Mouse (Mus musculus) stomach, embryonic 16.5 days (tissue): ENCODE data around the gene Ccnb1ip1. TPM values are rescaled to one million over a fixed set of nuclear protein-coding genes. Genes with fewer than 3 reads are reported as not detected.
A peak's percentile ranks its signal among the peaks of the same experiment; 100 is the strongest.
"Not testable (repeated sequence)": the region's sequence is repeated elsewhere in the genome, so short reads cannot be mapped to it uniquely, and the experiment has no call there.

Source experiments
- ATAC-seq: fragments of 200-750 bp; cut with Nextera tagmentation; 2 replicates; pipeline ENCODE4 v1.8.0; 2017; ENCODE audit warnings: moderate number of reproducible peaks, moderate TSS enrichment; ENCODE audit not compliant: insufficient read depth, low FRiP score
- H3K27ac ChIP-seq: fragments of 300-500 bp; sonication (generic); 2 replicates; pipeline ENCODE4 v1.5.1; 2014; ENCODE audit warnings: low read length
- H3K27me3 ChIP-seq: fragments of 300-500 bp; sonication (generic); 2 replicates; pipeline ENCODE4 v1.6.1; 2014; ENCODE audit warnings: low read length, control low read depth, mixed read lengths; ENCODE audit not compliant: control insufficient read depth, insufficient read depth
- H3K36me3 ChIP-seq: fragments of 300-500 bp; sonication (generic); 2 replicates; pipeline ENCODE4 v1.6.1; 2014; ENCODE audit warnings: low read length; ENCODE audit not compliant: control insufficient read depth, insufficient read depth
- H3K4me1 ChIP-seq: fragments of 300-500 bp; sonication (generic); 2 replicates; pipeline ENCODE4 v1.6.1; 2014; ENCODE audit warnings: low read length, control low read depth, mixed read lengths; ENCODE audit not compliant: control insufficient read depth, insufficient read depth
- H3K4me2 ChIP-seq: fragments of 300-500 bp; sonication (generic); 2 replicates; pipeline ENCODE4 v1.6.1; 2014; ENCODE audit warnings: low read depth, low read length, mixed read lengths
- H3K4me3 ChIP-seq: fragments of 300-500 bp; sonication (generic); replicated peaks from 2 replicates; pipeline ENCODE4 v1.5.1; 2014; ENCODE audit warnings: mild to moderate bottlenecking, low read length
- H3K9ac ChIP-seq: fragments of 300-500 bp; sonication (generic); 2 replicates; pipeline ENCODE4 v1.6.1; 2014; ENCODE audit warnings: low read length
- H3K9me3 ChIP-seq: fragments of 300-500 bp; sonication (generic); replicated peaks from 2 replicates; pipeline ENCODE4 v1.6.1; 2016; ENCODE audit warnings: low read length, control low read depth; ENCODE audit not compliant: control insufficient read depth
- WGBS: fragments of 180-500 bp; shearing (Covaris S2); extraction: QIAGEN DNeasy Blood & Tissue Kit; methylation state at CpG from one replicate; pipeline ENCODE4 v1.1.7; 2014; 5-methylcytosine and 5-hydroxymethylcytosine counted together
- polyA plus RNA-seq: library from polyadenylated mRNA; unstranded; fragments of >200 nt; fragmentation: Nextera tagmentation; extraction: Ambion mirVana; gene quantifications from 2 replicates; pipeline ENCODE4 v1.2.1, GENCODE M21; 2015

The Ccnb1ip1 gene
- polyA plus RNA-seq, 1 experiment from 2014 or later = not detected

GRCm38 (mm10) chr14:50813060-50813459 is 5.5 kb upstream of the Ccnb1ip1 start:
- Histone ChIP-seq H3K9ac (no peak overlapping the region), H3K36me3 (peaks cover 19% of the 10 kb centered on the region), H3K27me3 (no peaks in the 10 kb centered on the region), H3K4me3 (no peak overlapping the region), H3K4me2 (no peak overlapping the region), H3K27ac (peak overlapping the region; percentile 27; the same call in 1 of the 2 replicates), H3K9me3 (no peaks in the 10 kb centered on the region), H3K4me1 (peaks cover 3% of the 10 kb centered on the region)
- ATAC-seq = no peak
- WGBS = 80% methylated on average over 2 of the region's 2 CpGs

GRCm38 (mm10) chr14:50806469-50806868 is 1.1 kb downstream of the Ccnb1ip1 start:
- ATAC-seq, H3K4me3 ChIP-seq, H3K36me3 ChIP-seq, H3K4me1 ChIP-seq, H3K27ac ChIP-seq, H3K27me3 ChIP-seq, H3K9ac ChIP-seq, H3K9me3 ChIP-seq: not testable (repeated sequence)
- WGBS = 89% methylated on average over 5 of the region's 5 CpGs
- peak overlapping the region; percentile 55 for H3K4me2 ChIP-seq

- Histone ChIP-seq H3K4me2 (no peak overlapping the region), H3K4me3 (no peak overlapping the region), H3K4me1 (peaks cover 3% of the 10 kb centered on the region), H3K36me3 (no peaks in the 10 kb centered on the region), H3K27me3 (no peaks in the 10 kb centered on the region), H3K9me3 (no peaks in the 10 kb centered on the region), H3K9ac (no peak overlapping the region), H3K27ac (no peak overlapping the region)
- WGBS = 57% methylated on average over 13 of the region's 13 CpGs
- ATAC-seq = no peak
Measured at GRCm38 (mm10) chr14:50804683-50805082, 2.8 kb downstream of the Ccnb1ip1 start.

GRCm38 (mm10) chr14:50802843-50803562 is 4.5 kb downstream of the Ccnb1ip1 start:
- ATAC-seq = no peak
- no peak overlapping the region for H3K9ac ChIP-seq
- WGBS = 62% methylated on average over 4 of the region's 4 CpGs

GRCm38 (mm10) chr14:50802441-50802840 is 5.1 kb downstream of the Ccnb1ip1 start:
- no peak overlapping the region for H3K4me2 ChIP-seq
- no peak for ATAC-seq
- no peak overlapping the region for H3K9ac ChIP-seq
- H3K4me1 ChIP-seq = no peaks in the 10 kb centered on the region
- 82% methylated on average over 6 of the region's 6 CpGs for WGBS
- no peaks in the 10 kb centered on the region for H3K36me3 ChIP-seq
- H3K27ac ChIP-seq = no peak overlapping the region
- no peaks in the 10 kb centered on the region for H3K27me3 ChIP-seq
- no peak overlapping the region for H3K4me3 ChIP-seq
- H3K9me3 ChIP-seq = no peaks in the 10 kb centered on the region

More at GRCm38 (mm10) chr14:50802843-50803562, 4.5 kb downstream of the Ccnb1ip1 start:
- Histone ChIP-seq H3K4me2 (no peak overlapping the region), H3K4me1 (no peaks in the 10 kb centered on the region), H3K9me3 (no peaks in the 10 kb centered on the region), H3K27ac (no peak overlapping the region), H3K27me3 (no peaks in the 10 kb centered on the region), H3K4me3 (no peak overlapping the region), H3K36me3 (no peaks in the 10 kb centered on the region)

GRCm38 (mm10) chr14:50799502-50800259 is 7.9 kb downstream of the Ccnb1ip1 start:
- Histone ChIP-seq H3K27me3 (no peaks in the 10 kb centered on the region), H3K27ac (no peak overlapping the region), H3K36me3 (no peaks in the 10 kb centered on the region), H3K9me3 (no peaks in the 10 kb centered on the region), H3K4me1 (no peaks in the 10 kb centered on the region), H3K4me3 (no peak overlapping the region), H3K9ac (no peak overlapping the region), H3K4me2 (no peak overlapping the region)
- ATAC-seq = peak; percentile 47
- WGBS = 2% methylated on average over 3 of the region's 3 CpGs

- Histone ChIP-seq H3K9ac (no peak overlapping the region), H3K4me2 (no peak overlapping the region), H3K4me3 (no peak overlapping the region), H3K27me3 (no peaks in the 10 kb centered on the region), H3K27ac (no peak overlapping the region), H3K9me3 (no peaks in the 10 kb centered on the region), H3K4me1 (no peaks in the 10 kb centered on the region), H3K36me3 (no peaks in the 10 kb centered on the region)
- WGBS = 69% methylated on average over 2 of the region's 2 CpGs
- no peak for ATAC-seq
Measured at GRCm38 (mm10) chr14:50798512-50798911, 9.0 kb downstream of the Ccnb1ip1 start.

- Histone ChIP-seq H3K4me2 (no peak overlapping the region), H3K36me3 (no peaks in the 10 kb centered on the region), H3K4me1 (no peaks in the 10 kb centered on the region), H3K9ac (no peak overlapping the region), H3K9me3 (no peaks in the 10 kb centered on the region), H3K27ac (no peak overlapping the region), H3K27me3 (no peaks in the 10 kb centered on the region), H3K4me3 (no peak overlapping the region)
- 87% methylated on average over 1 of the region's 1 CpGs for WGBS
- no peak for ATAC-seq
Measured at GRCm38 (mm10) chr14:50796464-50796863, 11.1 kb downstream of the Ccnb1ip1 start.

- no peak for ATAC-seq
- Histone ChIP-seq H3K4me3 (no peak overlapping the region), H3K4me1 (no peaks in the 10 kb centered on the region), H3K9me3 (no peaks in the 10 kb centered on the region), H3K4me2 (no peak overlapping the region), H3K36me3 (no peaks in the 10 kb centered on the region), H3K27me3 (no peaks in the 10 kb centered on the region), H3K9ac (no peak overlapping the region), H3K27ac (no peak overlapping the region)
- WGBS = 80% methylated on average over 4 of the region's 4 CpGs
Measured at GRCm38 (mm10) chr14:50795965-50796364, 11.6 kb downstream of the Ccnb1ip1 start.
